Mouse (Mus musculus): Measurements from ENCODE around the gene U2surp.
"Not testable (repeated sequence)": the region's sequence is repeated elsewhere in the genome, so short reads cannot be mapped to it uniquely, and the experiment has no call there.

U2surp gene

DNA sequence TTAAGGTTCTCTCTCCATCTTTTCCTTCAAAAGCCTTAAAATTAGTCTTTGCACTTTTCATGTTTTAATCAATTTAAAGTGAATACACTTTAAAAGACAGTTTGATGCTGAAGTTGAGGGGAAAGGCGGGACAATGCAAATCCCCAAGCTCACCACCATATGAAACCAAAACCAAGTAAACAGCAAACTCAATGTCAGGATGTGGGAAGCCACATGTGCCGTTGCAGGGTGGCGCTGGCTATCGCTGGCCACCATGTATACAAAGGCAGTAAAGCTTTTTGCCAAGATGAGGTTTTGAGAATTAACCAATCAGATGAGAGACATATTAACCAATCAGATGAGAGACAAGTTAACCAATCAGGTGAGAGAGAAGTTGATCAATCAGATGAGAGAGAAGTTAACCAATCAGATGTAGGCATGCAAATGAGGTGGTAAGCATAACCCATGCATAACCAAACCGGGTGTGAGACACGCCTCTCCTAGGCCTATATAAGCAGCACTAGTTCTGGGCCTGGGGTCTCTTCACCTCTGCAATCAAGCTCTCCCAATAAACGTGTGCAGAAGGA, 42.7 kb downstream of the U2surp start:
- not testable (repeated sequence) for DNase-seq (ENCODE audit: low spot score in 2 of 2)

DNA sequence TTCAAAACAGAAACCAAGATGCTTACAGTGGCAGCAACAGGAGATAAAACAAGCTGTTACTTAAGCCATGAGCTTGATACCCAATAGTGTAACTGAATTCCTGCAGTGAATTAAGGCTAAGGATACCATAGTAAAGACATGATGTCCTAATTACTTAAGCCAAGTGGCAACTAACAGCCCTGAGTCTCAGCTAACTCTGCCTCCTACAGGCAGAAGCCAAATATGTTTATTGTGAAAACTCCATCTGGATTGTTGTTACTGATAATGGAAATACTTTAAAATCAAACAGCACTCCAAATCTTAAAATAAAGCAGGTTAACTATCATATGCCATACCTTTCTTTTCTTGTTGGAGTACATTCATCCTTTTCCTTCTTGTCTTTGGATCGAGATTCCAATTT, 47.8 kb downstream of the U2surp start:
- DNase-seq (ENCODE audit: low spot score in 2 of 2): no peak

DNA sequence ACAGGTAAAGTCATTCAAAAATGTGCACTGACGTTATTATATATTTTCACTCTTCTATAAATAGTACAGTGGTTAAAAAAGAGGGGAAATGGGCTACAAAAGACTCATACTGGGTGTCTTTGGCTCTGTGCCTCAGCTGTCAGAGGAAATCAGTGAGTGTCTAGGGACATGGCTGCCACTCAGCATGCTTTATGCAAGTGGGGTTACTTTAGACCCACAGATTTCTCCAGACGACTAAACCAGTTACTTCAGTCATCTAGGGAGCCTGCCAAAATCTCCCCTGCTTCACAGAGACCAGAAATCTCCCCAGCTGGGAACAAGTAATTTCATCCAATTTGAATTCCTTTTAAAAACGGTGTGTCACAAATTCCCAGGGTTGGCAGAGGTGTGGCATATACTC, 59.9 kb downstream of the U2surp start:
- no peak for DNase-seq (ENCODE audit: low spot score in 2 of 2)

DNA sequence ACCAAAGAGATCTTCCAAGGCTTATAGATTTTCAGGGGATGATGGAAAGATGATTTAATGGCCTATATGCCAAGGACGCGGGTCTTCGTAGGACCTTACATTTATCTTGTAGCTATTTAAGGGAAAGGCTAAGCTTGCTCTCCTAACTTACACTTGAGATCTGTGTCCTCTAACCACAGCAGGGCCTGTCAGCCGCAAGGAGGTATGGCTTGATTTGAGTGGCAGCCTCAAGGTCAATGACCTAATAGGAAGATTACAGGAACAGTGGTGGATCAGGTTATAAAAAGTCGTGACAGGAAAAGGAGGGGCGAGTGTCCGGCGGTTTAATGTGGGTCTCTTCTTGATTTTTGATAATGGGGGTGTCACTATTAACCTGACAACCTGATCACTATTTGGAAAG, 61.2 kb downstream of the U2surp start:
- DNase-seq (ENCODE audit: low spot score in 2 of 2): no peak

DNA sequence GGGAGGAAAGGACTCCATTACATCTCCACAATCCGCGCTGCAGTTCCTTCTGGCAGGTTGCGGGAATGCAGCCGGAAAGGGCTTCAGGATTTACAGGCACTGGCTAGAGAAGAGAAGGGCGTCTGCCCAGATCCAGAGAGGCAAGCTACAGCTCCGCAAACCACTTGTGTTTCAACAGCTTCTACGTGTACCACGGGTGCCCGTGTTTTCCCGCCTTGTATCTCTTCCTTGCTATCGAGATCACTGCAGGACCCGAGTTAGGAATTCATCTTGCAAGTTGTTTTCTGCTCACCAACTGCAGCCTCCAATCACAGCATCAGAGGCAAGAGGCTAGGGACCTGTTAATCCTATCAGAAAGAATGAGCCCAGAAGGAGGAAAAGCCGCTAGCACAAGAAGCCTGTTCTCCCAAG, 69.5 kb downstream of the U2surp start:
- DNase-seq (ENCODE audit: low spot score in 2 of 2): peak in 1 of 2 experiments; percentile 20

DNA sequence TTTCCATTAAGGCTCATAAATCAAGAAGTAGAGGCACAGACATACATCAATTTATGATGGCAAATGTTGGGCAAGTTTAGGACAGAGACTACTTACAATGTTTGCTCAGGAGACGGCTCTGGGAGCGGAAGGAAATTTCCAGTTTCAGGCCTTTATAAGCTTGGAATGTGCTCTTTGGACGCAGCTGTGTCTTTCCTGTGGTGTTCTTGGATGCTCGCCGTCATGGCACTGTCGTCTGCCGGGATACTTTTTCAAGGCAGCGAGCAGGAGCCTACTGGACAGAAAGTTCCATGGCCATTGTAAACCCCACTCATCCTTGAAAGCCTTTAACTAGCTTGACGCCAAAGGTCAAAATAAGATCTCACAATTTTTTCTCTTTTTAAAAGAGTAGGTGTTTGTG, 73.9 kb downstream of the U2surp start:
- DNase-seq (ENCODE audit: low spot score in 2 of 2): no peak

DNA sequence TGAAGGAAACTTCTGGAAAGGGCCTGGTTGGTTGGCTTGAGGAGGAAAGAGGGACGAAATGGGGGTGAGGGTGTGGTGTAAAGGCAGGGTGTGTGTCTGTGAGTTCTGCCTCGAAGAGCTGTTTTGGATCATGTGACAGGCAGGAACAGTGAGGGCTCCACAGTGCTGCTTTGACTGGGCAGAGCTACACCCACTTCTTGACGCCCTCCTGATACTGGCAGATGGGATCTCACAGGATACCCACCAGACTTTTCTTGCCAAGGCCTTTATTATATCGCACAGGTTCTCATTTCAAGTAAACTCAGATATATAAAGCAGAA, 75.5 kb downstream of the U2surp start:
- no peak for DNase-seq (ENCODE audit: low spot score in 2 of 2)

DNA sequence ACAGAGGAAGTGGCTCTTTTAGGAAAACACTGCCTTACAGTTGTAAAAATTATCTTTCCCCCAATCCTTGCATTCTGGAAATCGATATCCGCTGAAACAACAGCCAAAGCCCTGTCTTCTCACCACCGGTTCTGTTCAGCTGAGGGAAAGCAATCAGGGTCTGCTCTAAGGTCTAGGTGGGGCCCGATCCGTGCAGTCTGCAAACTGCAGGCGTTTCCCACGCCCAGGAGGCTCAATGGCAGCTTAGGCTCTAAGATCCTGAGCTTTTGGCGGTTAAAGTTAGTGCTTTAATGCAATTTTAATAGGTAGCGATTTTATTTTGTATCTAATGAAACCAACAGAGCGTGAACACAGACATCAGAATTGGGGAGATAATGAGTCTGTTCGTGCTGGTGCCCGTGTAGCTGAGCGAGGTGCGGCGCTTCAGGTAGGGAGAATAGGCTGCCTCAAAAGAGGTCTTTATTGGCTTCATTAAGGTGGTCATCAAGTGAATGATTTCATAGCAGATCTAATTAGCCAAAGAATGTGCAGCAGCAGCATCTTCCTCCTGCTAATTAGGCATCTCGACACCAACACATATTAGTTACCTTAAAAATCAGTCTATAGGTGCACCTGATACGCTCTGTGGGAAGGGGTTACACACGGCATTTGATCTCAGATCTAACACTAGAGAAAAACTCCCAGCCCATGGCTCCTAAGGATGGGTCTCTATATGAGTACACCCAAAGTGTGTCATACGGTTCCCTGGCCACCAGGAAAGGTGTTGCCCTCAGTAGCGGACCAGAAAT, 76.1 kb downstream of the U2surp start:
- DNase-seq (ENCODE audit: low spot score in 2 of 2): no peak

DNA sequence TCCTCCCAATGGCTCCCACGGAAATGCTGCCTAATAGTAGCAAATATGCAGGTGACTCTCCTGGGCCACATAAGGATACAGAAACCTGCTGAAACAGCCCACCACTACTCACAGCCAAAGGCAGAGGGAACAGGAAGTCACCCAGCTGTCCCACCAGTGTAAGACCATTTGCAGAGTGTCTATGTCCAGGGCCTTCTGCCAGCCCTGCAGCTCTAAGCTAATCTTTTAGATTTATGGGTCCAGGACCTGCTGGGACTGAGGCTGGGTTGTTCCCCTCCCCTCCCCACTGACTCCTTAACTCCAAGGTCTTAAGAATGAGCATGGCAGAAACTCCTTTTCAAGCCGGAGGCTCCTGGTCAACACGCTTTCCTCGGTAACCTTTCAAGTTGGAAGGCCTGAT, 83.5 kb downstream of the U2surp start:
- no peak for DNase-seq (ENCODE audit: low spot score in 2 of 2)

DNA sequence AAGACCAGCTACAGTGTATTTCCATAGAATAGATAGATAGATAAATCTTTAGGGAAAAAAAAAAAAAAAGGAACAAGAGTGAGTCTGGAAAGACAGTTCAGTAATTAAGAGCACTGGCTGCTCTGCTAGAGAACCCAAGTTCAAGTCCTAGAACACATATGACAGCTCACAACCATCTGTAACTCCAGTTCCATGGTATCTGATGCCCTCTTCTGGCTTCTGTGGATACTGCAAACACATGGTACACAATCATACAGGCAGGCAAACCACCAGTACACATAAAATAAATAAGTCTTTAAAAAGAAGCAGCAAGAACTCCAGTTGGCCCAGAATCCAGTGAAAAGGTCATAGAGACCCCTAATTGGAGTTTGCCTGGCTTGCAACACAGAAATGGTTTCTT, 97.9 kb downstream of the U2surp start:
- no peak for DNase-seq (ENCODE audit: low spot score in 2 of 2)

DNA sequence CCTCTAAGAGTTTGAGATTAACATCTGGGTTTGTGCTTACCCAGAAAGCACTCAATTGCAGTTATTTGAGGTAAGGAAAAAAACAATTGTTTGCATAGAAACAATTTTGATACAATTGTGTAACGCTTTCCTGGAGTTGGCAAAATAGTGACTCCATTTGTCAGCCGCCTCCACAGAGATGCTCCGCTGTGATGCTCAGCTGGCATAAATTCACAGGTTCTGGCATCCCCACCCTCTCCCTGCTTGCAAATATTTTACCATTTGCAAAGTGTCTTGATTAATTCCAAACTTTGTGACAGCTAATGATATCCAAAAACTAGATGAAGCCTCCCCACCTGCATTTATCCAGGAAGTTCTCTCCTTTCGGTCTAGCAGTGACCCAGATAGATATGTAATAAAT, 99.7 kb downstream of the U2surp start:
- no peak for DNase-seq (ENCODE audit: low spot score in 2 of 2)

DNA sequence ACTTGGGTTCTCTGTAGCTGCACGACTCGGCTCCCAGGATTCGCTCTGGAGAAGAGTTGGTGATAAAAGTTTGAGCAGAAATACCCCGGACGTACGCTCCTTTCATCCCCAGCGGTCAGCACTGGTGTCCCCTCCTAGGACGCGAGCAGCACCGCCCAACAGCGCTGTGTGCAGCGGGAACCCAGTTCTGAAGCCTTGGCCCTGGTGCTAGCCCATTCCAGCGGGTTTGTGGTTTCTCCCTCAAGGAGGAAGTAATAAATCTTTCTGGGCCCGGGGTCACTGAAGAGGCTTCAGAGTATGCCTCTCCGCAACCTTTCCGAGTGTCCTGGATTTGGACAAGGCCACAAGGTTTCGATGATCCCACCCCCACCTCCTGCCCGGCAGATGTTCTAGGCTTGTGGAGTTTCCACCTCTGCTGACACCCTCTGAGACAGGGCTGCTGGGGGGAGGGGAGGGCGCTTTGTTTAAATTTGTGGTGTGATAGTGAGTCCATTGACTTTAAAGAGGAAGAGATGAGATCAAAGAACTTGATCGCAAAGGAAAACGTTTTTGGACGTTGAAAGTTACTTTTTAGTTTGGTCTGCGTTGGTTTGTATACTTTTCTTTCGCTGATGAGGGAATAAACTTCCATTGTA, 104.1 kb downstream of the U2surp start:
- peak in 1 of 2 experiments; percentile 13 for DNase-seq (ENCODE audit: low spot score in 2 of 2)

All from right cerebral cortex, postnatal 36 days (tissue).